Mouse (Mus musculus) heart, embryonic 14.5 days (tissue): ENCODE results near the gene Dexi. TPM values are rescaled to one million over a fixed set of nuclear protein-coding genes. Genes with fewer than 3 reads are reported as not detected.
A peak's percentile ranks its signal among the peaks of the same experiment; 100 is the strongest.

Source experiments
- ATAC-seq: fragments of 200-750 bp; cut with Nextera tagmentation; 2 replicates; pipeline ENCODE4 v1.8.0; 2017; ENCODE audit warnings: low read depth, moderate TSS enrichment; ENCODE audit not compliant: insufficient number of reproducible peaks, insufficient read depth, low FRiP score
- H3K27ac ChIP-seq, 2 experiments: fragments of 200-500 bp in 1 of 2; fragments of 300-500 bp in 1 of 2; sonication (generic) in 1 of 2; replicated peaks in 1 of 2; 2 replicates each; pipeline ENCODE4 v1.5.1; 2012 to 2014; ENCODE audit warnings: low read depth in 2 of 2, low read length in 2 of 2, control low read depth in 1 of 2, mild to moderate bottlenecking in 1 of 2, mixed read lengths in 1 of 2; ENCODE audit not compliant: control insufficient read depth in 1 of 2, insufficient read depth in 1 of 2
- H3K27me3 ChIP-seq: fragments of 300-500 bp; sonication (generic); 2 replicates; pipeline ENCODE4 v1.6.1; 2014; ENCODE audit warnings: mild to moderate bottlenecking, low read length, control low read depth; ENCODE audit not compliant: control insufficient read depth, insufficient read depth
- H3K36me3 ChIP-seq: fragments of 300-500 bp; sonication (generic); 2 replicates; pipeline ENCODE4 v1.6.1; 2014; ENCODE audit warnings: mild to moderate bottlenecking, control low read depth, low read length, mixed read lengths; ENCODE audit not compliant: control insufficient read depth, insufficient read depth
- H3K4me1 ChIP-seq, 2 experiments: fragments of 200-500 bp in 1 of 2; fragments of 300-500 bp in 1 of 2; sonication (generic) in 1 of 2; 2 replicates each; pipeline ENCODE4 v1.6.1; 2012 to 2014; ENCODE audit warnings: low read length in 2 of 2, control low read depth in 1 of 2, mixed read lengths in 1 of 2; ENCODE audit not compliant: control insufficient read depth in 2 of 2, insufficient read depth in 2 of 2
- H3K4me2 ChIP-seq: fragments of 300-500 bp; sonication (generic); 2 replicates; pipeline ENCODE4 v1.6.1; 2014; ENCODE audit warnings: mild to moderate bottlenecking, low read length
- H3K4me3 ChIP-seq, 2 experiments: fragments of 200-500 bp in 1 of 2; fragments of 300-500 bp in 1 of 2; sonication (generic) in 1 of 2; 2 replicates each; pipeline ENCODE4 v1.5.1; 2012 to 2014; ENCODE audit warnings: low read length in 2 of 2, mild to moderate bottlenecking in 2 of 2, control low read depth in 1 of 2, low read depth in 1 of 2, moderate library complexity in 1 of 2; ENCODE audit not compliant: control insufficient read depth in 1 of 2, insufficient read depth in 1 of 2
- H3K9ac ChIP-seq: fragments of 300-500 bp; sonication (generic); 2 replicates; pipeline ENCODE4 v1.6.1; 2014; ENCODE audit warnings: mild to moderate bottlenecking, low read length
- H3K9me3 ChIP-seq: fragments of 300-500 bp; sonication (generic); 2 replicates; pipeline ENCODE4 v1.6.1; 2016; ENCODE audit warnings: low read length, control low read depth; ENCODE audit not compliant: control insufficient read depth
- WGBS: fragments of 180-500 bp; shearing (Covaris S2); extraction: QIAGEN DNeasy Blood & Tissue Kit; methylation state at CpG from one replicate; pipeline ENCODE4 v1.1.7; 2014; 5-methylcytosine and 5-hydroxymethylcytosine counted together
- polyA plus RNA-seq: library from polyadenylated mRNA; unstranded; fragments of >200 nt; fragmentation: Nextera tagmentation; extraction: Ambion mirVana; gene quantifications from 2 replicates; pipeline ENCODE4 v1.2.1, GENCODE M21; 2014

Gene Dexi
- polyA plus RNA-seq, 1 experiment from 2014 or later: 29.0 TPM

DNA sequence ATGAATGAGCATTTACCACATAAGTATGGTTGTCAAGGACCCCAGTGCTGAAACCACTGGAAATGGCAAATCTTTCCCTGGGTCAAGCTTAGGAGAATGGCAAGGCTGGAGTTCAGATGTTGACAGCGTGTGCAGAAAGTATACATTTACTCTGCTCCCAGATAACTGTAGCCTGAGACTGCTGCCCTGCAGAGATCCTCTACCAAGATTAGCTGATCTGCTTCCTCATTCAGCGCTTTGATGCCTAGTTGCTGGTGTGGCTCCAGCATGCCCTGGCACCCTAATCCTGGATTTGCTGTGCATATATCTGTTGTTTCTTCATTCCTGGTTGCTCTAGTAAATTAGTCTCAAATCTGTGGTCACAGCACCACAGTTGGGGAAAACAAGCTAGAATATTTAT is 11.0 kb upstream of the Dexi start:
- Histone ChIP-seq H3K4me2 (no peak overlapping the region), H3K4me3 (no peak overlapping the region), H3K4me1 (peaks cover 4 to 7% of the 10 kb centered on the region in 2 experiments), H3K36me3 (no peaks in the 10 kb centered on the region), H3K27ac (no peak overlapping the region), H3K27me3 (no peaks in the 10 kb centered on the region), H3K9ac (no peak overlapping the region), H3K9me3 (no peaks in the 10 kb centered on the region)
- no peak for ATAC-seq
- whole genome bisulfite sequencing: 78% methylated on average over 2 of the region's 2 CpGs

DNA sequence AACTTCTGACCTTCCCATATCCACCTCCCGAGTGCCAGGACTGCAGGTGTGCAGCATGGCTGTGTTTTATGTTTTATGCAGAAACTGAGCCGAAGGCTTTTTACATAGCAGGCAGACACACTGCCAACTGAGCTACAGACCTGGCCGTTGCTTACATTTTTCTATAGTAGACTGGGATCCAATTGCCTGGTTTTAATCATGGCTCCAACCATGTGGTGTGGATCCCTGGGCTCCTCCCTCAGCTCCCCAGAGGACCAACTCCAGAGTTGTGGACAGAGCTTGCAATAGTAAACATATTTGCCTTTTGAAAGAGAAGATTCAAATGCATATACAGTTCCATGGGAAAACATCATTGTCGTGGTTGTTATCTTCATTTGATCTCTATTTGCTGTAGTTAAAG is 8.7 kb upstream of the Dexi start:
- Histone ChIP-seq H3K4me1 (peaks cover 4 to 7% of the 10 kb centered on the region in 2 experiments), H3K9me3 (no peaks in the 10 kb centered on the region), H3K27ac (no peak overlapping the region), H3K27me3 (no peaks in the 10 kb centered on the region), H3K4me3 (no peak overlapping the region), H3K4me2 (no peak overlapping the region), H3K9ac (no peak overlapping the region), H3K36me3 (no peaks in the 10 kb centered on the region)
- 83% methylated on average over 4 of the region's 4 CpGs for WGBS
- ATAC-seq: no peak

DNA sequence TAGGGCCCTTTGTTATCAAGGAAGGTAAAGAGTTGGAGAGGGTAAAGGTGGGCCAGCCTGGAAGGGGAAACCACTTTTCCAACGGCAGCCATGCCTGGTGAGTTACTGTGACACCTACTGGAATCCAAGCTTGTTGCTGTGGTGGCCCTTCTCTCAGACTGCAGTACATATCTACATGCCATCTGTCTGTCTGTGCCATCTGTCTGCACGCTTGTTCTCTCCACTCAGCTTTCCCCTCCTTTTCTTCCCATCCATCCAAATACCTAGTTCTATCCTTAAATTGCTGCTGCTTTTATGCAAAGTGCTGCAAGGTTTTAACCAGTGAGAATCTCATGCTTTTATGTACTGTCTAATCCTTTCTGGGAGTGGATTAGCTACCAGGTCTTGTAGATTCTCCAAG is 6.7 kb upstream of the Dexi start:
- Histone ChIP-seq H3K27me3 (no peaks in the 10 kb centered on the region), H3K9ac (no peak overlapping the region), H3K4me1 (peaks cover 7 to 15% of the 10 kb centered on the region in 2 experiments), H3K27ac (no peak overlapping the region), H3K4me2 (no peak overlapping the region), H3K36me3 (no peaks in the 10 kb centered on the region), H3K9me3 (no peaks in the 10 kb centered on the region), H3K4me3 (no peak overlapping the region)
- ATAC-seq: no peak
- WGBS: 77% methylated on average over 2 of the region's 2 CpGs

DNA sequence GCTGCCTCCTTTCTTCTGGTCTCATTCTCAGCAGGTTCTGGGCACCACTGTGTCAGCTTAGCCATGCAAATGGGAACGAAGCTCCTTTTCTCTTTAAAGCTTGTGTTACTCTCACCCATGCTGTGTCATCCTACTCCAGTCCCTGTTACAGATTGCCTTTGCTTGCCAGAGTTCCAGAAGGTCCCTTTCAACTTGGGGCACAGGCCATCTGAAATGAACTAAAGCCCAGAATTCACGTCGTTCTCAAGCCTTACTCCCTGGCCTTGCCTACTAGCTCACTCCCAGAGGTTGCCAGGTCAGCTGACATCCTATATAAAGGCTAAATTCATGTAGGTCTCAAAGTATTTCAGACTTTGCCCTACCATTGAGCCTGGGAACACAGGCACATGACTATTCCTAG is 6.1 kb upstream of the Dexi start:
- no peak for ATAC-seq
- H3K27me3 ChIP-seq: no peaks in the 10 kb centered on the region
- 62% methylated on average over 3 of the region's 3 CpGs for WGBS

DNA sequence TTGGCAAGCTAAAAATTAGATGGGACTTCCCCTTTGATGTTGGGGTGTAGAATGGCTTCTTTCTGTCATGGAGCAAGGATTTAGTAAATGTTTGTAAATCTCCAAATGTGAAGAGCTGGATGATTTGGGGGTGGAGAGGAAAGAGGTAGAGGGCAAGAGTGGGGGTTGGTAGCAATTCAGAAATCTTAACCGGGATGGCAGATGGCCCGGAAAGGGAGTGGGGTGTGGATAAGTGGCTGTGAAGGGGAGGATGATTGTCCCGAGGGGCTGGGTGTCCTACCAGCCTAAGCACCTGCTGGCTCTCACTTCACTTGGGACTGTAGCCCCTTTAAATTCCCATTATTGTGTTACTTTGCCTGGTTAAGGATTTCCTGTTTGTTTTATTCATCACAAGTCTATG is 4.0 kb upstream of the Dexi start:
- 41% methylated on average over 3 of the region's 3 CpGs for WGBS
- ATAC-seq: no peak
- H3K4me2 ChIP-seq: peak overlapping the region; percentile 79; the same call in 1 of the 2 replicates
- H3K4me1 ChIP-seq: peaks cover 7 to 17% of the 10 kb centered on the region in 2 experiments
- H3K9me3 ChIP-seq: no peaks in the 10 kb centered on the region
- no peaks in the 10 kb centered on the region for H3K36me3 ChIP-seq
- H3K27me3 ChIP-seq: no peaks in the 10 kb centered on the region
- H3K4me3 ChIP-seq: no peak overlapping the region
- no peak overlapping the region for H3K9ac ChIP-seq
- no peak overlapping the region for H3K27ac ChIP-seq

More for the DNA sequence above, 6.1 kb upstream of the Dexi start:
- Histone ChIP-seq H3K27ac (no peak overlapping the region), H3K9me3 (no peaks in the 10 kb centered on the region), H3K4me3 (no peak overlapping the region), H3K36me3 (no peaks in the 10 kb centered on the region), H3K9ac (no peak overlapping the region), H3K4me2 (no peak overlapping the region), H3K4me1 (peaks cover 7 to 15% of the 10 kb centered on the region in 2 experiments)

DNA sequence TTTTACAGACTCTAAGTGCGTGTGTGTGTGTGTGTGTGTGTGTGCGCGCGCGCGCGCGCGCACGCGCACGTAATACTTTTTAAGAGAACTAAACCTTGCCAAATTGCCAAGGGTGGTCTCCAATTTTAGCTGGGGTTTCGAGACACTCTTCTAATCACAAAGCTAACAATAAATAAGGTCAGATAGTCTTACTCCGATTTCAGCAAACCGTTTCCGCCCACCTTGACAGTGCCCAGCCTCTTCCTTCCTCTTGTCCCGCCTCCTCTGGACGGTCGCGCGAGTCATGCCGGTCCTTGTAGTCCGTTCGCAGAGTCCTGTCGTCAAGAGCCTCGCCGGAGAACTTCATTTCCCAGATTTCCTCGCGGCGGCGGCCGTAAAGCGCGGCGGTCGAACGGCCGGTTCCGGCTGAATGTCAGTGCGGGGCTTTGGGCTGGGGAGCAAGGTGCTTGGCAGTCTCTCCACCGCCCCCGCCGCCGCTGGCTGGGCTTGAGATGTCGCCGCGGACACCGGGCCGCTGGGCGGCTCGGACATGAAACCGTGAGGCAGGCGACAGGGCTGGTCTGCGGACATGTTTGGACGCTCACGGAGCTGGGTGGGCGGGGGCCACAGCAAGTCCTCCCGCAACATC is 2.3 kb upstream of the Dexi start, which contains the start of gene Clec16a:
TSS of gene Clec16a (plus strand) at position 345 of the 628 bp plus-strand sequence.
- H3K4me2 ChIP-seq: peak within 1 kb of the TSS; percentile 79
- H3K9ac ChIP-seq: peak within 1 kb of the TSS; percentile 80
- no peaks in the 10 kb centered on the region for H3K27me3 ChIP-seq
- ATAC-seq: peak; percentile 81
- WGBS: 0% methylated on average over 58 of the region's 58 CpGs
- no peaks in the 10 kb centered on the region for H3K36me3 ChIP-seq
- H3K4me1 ChIP-seq: peaks cover 24 to 34% of the 10 kb centered on the region in 2 experiments
- H3K27ac ChIP-seq: peak within 1 kb of the TSS; percentile 67 to 71
- H3K9me3 ChIP-seq: no peaks in the 10 kb centered on the region
- H3K4me3 ChIP-seq: peak within 1 kb of the TSS; percentile 68 to 84

DNA sequence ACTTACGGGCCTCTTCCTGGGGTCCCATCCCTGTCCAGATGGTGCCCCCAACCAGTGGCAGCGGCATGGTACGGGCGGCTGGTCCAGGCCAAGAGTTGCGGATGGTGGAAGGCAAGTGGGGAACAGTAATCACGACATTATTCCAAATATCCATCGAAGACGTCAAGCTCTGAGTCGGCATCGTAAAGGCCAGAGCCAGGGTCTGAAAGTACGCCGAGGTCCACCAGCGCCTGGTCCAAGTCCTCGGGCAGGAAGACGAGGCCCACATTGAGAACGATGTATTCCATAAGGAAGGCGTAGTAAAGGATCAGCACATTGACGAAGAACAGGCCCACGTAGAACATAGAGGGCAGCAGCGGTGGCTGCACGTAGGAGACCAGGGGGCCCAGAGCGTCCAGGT is 588 bp downstream of the Dexi start:
- peaks cover 28 to 47% of the 10 kb centered on the region in 2 experiments for H3K4me1 ChIP-seq
- peak overlapping the region; percentile 90 for H3K4me2 ChIP-seq
- peak overlapping the region; percentile 90 for H3K9ac ChIP-seq
- 2% methylated on average over 22 of the region's 22 CpGs for WGBS
- peaks cover 8% of the 10 kb centered on the region; the same call in 1 of the 2 replicates for H3K36me3 ChIP-seq
- H3K27me3 ChIP-seq: no peaks in the 10 kb centered on the region
- H3K4me3 ChIP-seq: peak overlapping the region; percentile 78 to 80
- peak overlapping the region; percentile 82 to 92 for H3K27ac ChIP-seq
- 0 out of 2 replicates have a peak, but pooled peaks have one; percentile 0 for ATAC-seq
- no peaks in the 10 kb centered on the region for H3K9me3 ChIP-seq

DNA sequence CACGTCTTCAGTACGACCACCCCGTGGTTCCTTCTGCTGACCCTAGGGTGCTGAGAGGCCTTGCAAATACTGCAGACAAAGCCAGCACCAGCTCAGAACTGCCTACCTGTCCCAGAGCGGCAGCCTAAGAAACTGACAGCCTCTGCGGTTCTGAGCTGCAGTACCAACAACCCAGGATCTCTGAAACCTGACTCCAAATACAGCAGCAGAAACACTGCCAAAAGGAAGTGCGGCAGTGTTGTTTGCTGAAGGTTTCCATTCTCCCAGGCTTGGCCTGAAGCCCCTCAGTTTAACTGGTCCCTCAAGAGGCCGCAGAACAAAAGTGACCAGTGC is 1.3 kb downstream of the Dexi start:
- H3K27ac ChIP-seq: peak overlapping the region; percentile 82 to 92
- H3K4me2 ChIP-seq: peak overlapping the region; percentile 90
- peak overlapping the region; percentile 78 to 80 for H3K4me3 ChIP-seq
- ATAC-seq: no peak
- peaks cover 8% of the 10 kb centered on the region; the same call in 1 of the 2 replicates for H3K36me3 ChIP-seq
- H3K9me3 ChIP-seq: no peaks in the 10 kb centered on the region
- peaks cover 28 to 47% of the 10 kb centered on the region in 2 experiments for H3K4me1 ChIP-seq
- peak overlapping the region; percentile 90 for H3K9ac ChIP-seq
- H3K27me3 ChIP-seq: no peaks in the 10 kb centered on the region
- WGBS: 17% methylated on average over 7 of the region's 7 CpGs
